Mouse (Mus musculus) heart, adult 18-20 months (tissue): ENCODE results near the gene Ndufaf3. TPM values are rescaled to one million over a fixed set of nuclear protein-coding genes. Genes with fewer than 3 reads are reported as not detected.
A peak's percentile ranks its signal among the peaks of the same experiment; 100 is the strongest.
"Not testable (repeated sequence)": the region's sequence is repeated elsewhere in the genome, so short reads cannot be mapped to it uniquely, and the experiment has no call there.

Experiments used
- DNase-seq, 2 experiments: peaks; one replicate each; pipeline ENCODE4 v3.0.0; 2021 to 2022; ENCODE audit warnings: mixed read lengths in 1 of 2
- long read RNA-seq, 2 experiments: library from polyadenylated mRNA; stranded (forward); transcript quantifications; one replicate each; pipeline ENCODE4 v2.0.0; 2021
- total RNA-seq, 2 experiments: library from RNA; stranded (reverse); gene quantifications; 2 replicates each; pipeline ENCODE4 v1.2.3; 2021

Ndufaf3 gene
- total RNA-seq: 10 to 100 TPM; 67.0 to 72.6 TPM
- long read RNA-seq, experiment 1, transcript Ndufaf3-201 (5 exons, 1,487 nt): major isoform, 58 of 61 reads
- long read RNA-seq, experiment 1, partial matches to known transcripts: 2 of 61 reads
- long read RNA-seq, experiment 1, other reads (novel, unspliced or antisense): 1 of 61 reads
- long read RNA-seq, experiment 2, transcript Ndufaf3-201 (5 exons, 1,487 nt): major isoform, 39 of 40 reads
- long read RNA-seq, experiment 2, partial matches to known transcripts: 0 of 40 reads
- long read RNA-seq, experiment 2, other reads (novel, unspliced or antisense): 1 of 40 reads

GRCm38 (mm10) chr9:108566815-108567776 is at the start of gene Ndufaf3:
Gene Ndufaf3, minus strand, starts transcription at chr9:108567434.
- DNase-seq: peak; percentile 98

GRCm38 (mm10) chr9:108611488-108611887 is 44.3 kb upstream of the Ndufaf3 start:
- DNase-seq: no peak

GRCm38 (mm10) chr9:108608889-108609288 is 41.7 kb upstream of the Ndufaf3 start:
- no peak for DNase-seq

GRCm38 (mm10) chr9:108607929-108608328 is 40.7 kb upstream of the Ndufaf3 start:
- not testable (repeated sequence) for DNase-seq

DNA sequence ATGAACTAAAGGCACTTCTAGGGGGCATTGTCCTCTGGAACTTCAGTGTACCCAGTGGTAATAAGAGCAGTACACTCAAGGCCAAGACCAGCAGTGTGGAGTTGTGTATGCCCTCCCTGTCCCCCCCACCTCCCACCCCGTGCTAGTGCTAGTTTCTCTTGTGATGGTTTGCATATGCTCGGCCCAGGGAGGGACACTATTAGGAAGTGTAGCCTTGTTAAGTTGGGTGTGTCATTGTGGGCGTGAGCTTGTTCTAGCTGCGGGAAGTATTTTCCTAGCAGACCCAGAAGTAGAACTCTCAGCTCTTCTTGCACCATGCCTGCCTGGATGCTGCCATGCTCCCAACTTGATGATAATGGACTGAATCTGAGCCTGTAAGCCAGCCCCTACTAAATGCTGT is 34.8 kb upstream of the Ndufaf3 start:
- no peak for DNase-seq

GRCm38 (mm10) chr9:108600011-108600410 is 32.8 kb upstream of the Ndufaf3 start:
- DNase-seq: no peak

DNA sequence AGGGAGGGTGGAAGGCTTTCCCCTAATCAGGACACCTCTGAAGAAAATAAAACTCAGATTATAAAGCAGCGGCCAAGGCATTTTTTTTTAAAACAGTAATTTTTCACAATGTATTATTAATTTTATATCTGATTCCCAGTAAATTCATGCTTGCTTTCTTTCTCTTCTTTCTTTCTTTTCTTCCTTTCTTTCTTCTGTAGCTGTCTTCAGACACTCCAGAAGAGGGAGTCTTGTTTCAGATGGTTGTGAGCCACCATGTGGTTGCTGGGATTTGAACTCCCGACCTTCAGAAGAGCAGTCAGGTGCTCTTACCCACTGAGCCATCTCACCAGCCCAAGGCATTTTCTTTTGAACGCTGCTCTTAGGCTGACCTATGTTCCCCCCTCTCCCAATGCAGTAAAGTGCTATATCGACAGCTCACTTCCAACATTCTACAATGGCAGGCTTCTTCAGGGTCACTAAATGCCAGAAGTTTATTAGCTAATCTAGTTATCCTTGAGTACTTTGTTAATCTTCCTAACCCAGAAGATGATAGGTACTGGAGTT is 31.9 kb upstream of the Ndufaf3 start:
- no peak for DNase-seq

DNA sequence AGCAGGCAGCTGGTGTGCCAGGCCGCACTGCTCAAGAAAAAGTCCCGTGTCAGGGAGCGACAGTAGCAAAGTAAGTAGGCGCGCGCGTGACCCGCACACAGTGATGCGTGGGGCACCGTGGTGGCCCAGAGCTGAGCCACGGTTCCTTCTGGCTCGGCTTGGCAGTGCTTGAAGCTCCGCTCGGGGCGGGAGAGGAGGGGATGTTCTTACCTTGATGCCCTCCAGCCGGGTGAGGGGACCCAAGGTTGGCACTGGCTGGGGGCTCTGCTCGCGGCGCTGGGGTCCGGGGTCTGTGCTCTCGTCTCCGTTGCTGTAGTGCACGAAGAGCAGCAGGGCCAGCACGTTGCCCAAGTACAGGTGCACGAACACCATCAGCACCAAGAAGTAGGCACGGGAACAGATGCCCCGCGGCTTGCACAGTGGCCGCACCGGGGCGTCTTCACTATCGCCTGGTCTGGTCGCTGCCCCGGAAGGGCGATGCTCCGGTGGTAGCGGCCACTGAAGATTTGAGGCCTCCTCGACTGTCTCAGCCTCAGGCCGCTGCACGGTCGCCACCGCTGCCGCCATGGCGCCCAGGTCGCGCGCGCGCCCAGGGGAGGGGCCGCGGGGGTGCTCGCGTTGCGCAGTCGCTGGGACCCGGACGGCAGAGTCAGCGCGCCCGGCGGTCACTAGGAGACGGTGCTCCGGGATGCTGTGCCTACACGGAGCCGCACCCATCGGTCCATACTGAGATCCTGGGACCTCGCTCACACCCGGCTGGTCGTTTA is 29.9 kb upstream of the Ndufaf3 start, which contains the start of gene P4htm:
Gene P4htm (minus strand): TSS at position 670 of the 767 bp plus-strand sequence.
- DNase-seq: peak; percentile 77 to 81

DNA sequence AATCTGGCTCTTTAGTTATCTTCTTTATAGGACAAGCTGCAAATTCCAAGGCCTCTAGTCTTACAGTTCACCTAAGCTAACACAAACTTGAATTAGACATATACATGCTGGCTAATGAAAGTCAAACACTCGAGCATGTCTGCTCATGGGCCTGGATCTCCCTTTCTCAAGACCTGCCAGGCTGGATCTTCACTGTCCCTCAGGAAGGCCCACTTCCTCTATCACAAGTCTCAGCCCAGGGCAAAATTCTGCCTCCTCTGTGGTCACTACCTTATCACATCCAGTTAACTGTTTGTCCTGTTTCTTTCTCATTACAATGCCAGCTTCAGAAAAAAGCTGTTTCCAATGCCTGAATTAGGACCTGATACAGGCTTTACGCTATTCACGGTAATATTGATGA is 27.1 kb upstream of the Ndufaf3 start:
- DNase-seq: no peak

DNA sequence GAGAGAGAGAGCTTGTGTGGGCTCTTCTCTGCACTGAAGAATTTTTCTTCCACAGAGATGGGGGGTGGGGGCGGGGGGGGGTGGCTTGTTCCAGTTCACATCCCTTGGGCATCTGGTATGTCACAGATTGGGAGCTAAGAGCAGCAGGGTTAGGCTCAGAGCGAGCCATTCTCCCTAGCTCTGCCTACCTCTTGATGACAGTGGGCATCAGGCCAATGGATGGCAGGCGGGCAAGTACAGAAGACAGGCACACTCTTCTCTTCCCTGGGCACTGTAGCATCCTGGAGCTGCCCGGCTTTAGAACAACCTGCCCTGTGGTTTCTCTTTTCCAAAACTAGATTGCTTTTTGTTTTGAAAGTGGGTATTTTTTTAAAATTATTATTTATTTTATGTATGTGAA is 24.2 kb upstream of the Ndufaf3 start:
- DNase-seq: no peak

GRCm38 (mm10) chr9:108589229-108589628 is 22.0 kb upstream of the Ndufaf3 start:
- no peak for DNase-seq

GRCm38 (mm10) chr9:108587571-108588180 is 20.4 kb upstream of the Ndufaf3 start:
- peak; percentile 79 to 87 for DNase-seq

- no peak for DNase-seq
Measured at GRCm38 (mm10) chr9:108579344-108579690, 12.1 kb upstream of the Ndufaf3 start.

DNA sequence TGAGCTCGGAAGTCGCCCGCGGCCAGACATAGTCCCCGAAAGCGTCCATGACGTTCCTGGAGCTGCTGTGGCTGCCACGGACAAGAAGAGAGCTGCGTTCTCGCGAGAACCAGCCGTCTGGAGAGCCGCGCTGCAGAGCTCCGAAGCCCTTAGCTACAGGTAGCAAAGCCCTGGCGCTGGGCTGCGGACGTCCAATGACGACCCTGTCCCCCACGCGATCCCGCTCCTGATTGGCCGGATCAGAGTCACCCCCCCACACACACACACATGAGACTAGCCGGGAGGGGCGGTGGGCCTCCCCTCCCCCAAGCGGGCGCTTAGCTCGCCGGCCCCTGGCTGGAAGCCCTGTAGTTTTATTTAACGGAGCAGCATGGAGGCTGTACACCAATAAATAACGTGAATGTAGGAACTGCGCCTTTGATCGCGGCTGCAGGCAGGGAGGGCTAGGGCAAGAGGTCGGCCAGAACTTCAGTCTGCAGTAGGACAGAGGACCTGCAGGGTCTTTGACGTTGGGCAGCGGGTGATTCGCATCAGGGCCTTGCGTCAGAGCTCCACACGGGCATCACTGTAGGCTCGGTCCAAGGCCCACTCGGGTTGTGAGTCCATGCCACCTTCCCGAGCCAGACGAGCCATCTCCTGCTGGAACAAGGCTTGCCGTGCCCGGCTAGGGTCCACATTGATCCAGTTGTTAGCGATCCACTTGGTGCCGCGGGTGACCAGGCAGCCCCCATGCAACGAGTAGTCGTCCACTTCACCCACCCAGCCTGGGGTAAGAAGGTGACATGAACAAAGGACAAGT is 11.5 kb upstream of the Ndufaf3 start, which contains the start of gene Wdr6:
Gene Wdr6 (minus strand): TSS at position 195 of the 799 bp plus-strand sequence.
- peak; percentile 89 to 95 for DNase-seq

DNA sequence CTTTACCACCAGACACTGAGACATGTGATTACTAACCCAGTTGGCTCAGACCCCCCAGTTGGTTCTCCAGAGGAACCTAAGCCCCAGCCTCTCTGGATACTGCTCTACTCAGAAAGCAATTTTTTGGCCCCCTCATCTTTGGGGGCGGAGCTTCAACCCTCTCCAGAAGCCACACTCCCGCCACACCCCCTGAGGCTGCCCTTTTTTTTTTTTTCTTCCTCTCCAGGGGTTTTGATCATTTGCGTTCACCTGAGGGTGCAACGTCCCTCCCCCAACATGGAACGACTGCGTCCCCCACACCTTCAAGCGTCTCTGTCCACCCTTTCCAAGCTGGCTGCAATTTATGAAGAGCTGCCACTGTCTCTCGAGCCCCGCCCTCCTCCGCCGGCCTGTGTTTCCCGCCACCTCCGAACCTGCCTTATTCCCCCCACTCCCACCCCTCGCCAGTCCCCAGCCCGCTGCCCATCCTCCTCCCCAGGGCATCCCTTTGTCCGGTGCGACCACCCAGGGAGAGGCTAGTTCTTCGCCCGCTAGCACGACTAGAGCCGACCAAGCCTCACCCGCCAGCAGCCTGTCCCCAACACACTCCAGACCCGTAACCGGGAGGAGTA is 10.8 kb upstream of the Ndufaf3 start:
- DNase-seq: peak; percentile 47 to 69

- DNase-seq: no peak
Measured at GRCm38 (mm10) chr9:108577025-108577424, 9.8 kb upstream of the Ndufaf3 start.

- DNase-seq: no peak
Measured at GRCm38 (mm10) chr9:108575321-108576297, 8.4 kb upstream of the Ndufaf3 start.

DNA sequence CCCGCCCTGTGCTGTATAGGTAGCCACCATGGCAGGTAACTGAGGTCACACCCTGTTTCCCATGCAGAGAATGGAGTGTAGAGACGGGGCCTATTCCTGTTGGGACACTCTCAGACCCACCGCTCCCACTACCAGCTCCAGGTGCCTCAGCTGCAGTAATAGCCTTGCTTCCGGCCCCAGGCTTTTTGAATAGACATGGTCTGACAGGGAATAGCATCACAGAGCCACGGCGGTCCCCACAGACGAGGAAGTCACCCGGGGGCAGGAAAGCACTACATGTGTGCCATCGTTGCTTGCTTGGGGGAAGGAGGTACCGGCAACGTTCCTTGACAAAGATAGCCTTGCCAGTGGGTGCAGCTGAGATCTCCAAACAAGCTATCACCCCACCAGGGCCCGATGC is 7.7 kb upstream of the Ndufaf3 start:
- no peak for DNase-seq
